Mouse (Mus musculus): ENCODE data around the gene Spint5.
"Not testable (repeated sequence)": the region's sequence is repeated elsewhere in the genome, so short reads cannot be mapped to it uniquely, and the experiment has no call there.

The Spint5 gene

GRCm38 (mm10) chr2:164715005-164715404 is at the start of gene Spint5:
Gene Spint5 (plus strand): TSS chr2:164715305.
- no peak for DNase-seq

GRCm38 (mm10) chr2:164670261-164670660 is 44.8 kb upstream of the Spint5 start:
- no peak for DNase-seq

- no peak for DNase-seq
These were observed 44.2 kb upstream of the Spint5 start for GRCm38 (mm10) chr2:164670938-164671337.

- no peak for DNase-seq
These were observed 41.1 kb upstream of the Spint5 start, which contains the start of gene Wfdc11 for GRCm38 (mm10) chr2:164673987-164674386. Gene Wfdc11 (minus strand): TSS chr2:164674087.

- DNase-seq: no peak
These were observed 39.0 kb upstream of the Spint5 start for GRCm38 (mm10) chr2:164676103-164676502.

- DNase-seq: no peak
These were observed 38.0 kb upstream of the Spint5 start for GRCm38 (mm10) chr2:164676916-164677685.

- peak; percentile 81 to 91 for DNase-seq
These were observed 36.1 kb upstream of the Spint5 start for GRCm38 (mm10) chr2:164678848-164679625.

- DNase-seq: no peak
These were observed 35.2 kb upstream of the Spint5 start for GRCm38 (mm10) chr2:164679906-164680305.

GRCm38 (mm10) chr2:164684807-164685206 is 30.3 kb upstream of the Spint5 start, which contains the start of gene Wfdc13:
Gene Wfdc13 (plus strand): TSS chr2:164685107.
- no peak for DNase-seq

- DNase-seq: no peak
These were observed 16.9 kb upstream of the Spint5 start, which contains the start of gene Spint4 for GRCm38 (mm10) chr2:164698201-164698600. Gene Spint4 (plus strand): TSS chr2:164698501.

- no peak for DNase-seq
These were observed 14.1 kb upstream of the Spint5 start for GRCm38 (mm10) chr2:164700959-164701358.

- DNase-seq: no peak
These were observed 13.3 kb upstream of the Spint5 start for GRCm38 (mm10) chr2:164701761-164702160.

- no peak for DNase-seq
These were observed 10.9 kb upstream of the Spint5 start for GRCm38 (mm10) chr2:164704235-164704634.

- DNase-seq: no peak
These were observed 9.8 kb upstream of the Spint5 start for GRCm38 (mm10) chr2:164705328-164705727.

GRCm38 (mm10) chr2:164705991-164706390 is 9.1 kb upstream of the Spint5 start:
- DNase-seq: no peak

- not testable (repeated sequence) for DNase-seq
These were observed 1.2 kb downstream of the Spint5 start for GRCm38 (mm10) chr2:164716194-164716786.

- DNase-seq: no peak
These were observed 8.2 kb downstream of the Spint5 start for GRCm38 (mm10) chr2:164723276-164723675.

- peak; percentile 72 to 89 for DNase-seq
These were observed 11.0 kb downstream of the Spint5 start for GRCm38 (mm10) chr2:164725895-164726619.

GRCm38 (mm10) chr2:164731719-164732118 is 16.6 kb downstream of the Spint5 start:
- no peak for DNase-seq

- no peak for DNase-seq
These were observed 18.2 kb downstream of the Spint5 start for GRCm38 (mm10) chr2:164733259-164733658.

- DNase-seq: no peak
These were observed 19.7 kb downstream of the Spint5 start for GRCm38 (mm10) chr2:164734839-164735238.

- no peak for DNase-seq
These were observed 20.3 kb downstream of the Spint5 start for GRCm38 (mm10) chr2:164735446-164735845.

Measured in kidney, postnatal 36 days (tissue).